Mouse (Mus musculus) midbrain, embryonic 16.5 days (tissue): ENCODE data around the gene Hic2. TPM values are rescaled to one million over a fixed set of nuclear protein-coding genes. Genes with fewer than 3 reads are reported as not detected.
A peak's percentile ranks its signal among the peaks of the same experiment; 100 is the strongest.

Experiments
- ATAC-seq: fragments of 200-750 bp; cut with Nextera tagmentation; 2 replicates; pipeline ENCODE4 v1.8.0; 2017; ENCODE audit warnings: moderate TSS enrichment
- H3K27ac ChIP-seq: fragments of 300-500 bp; sonication (generic); 2 replicates; pipeline ENCODE4 v1.5.1; 2014; ENCODE audit warnings: mild to moderate bottlenecking, low read length, mixed read lengths
- H3K27me3 ChIP-seq: fragments of 300-500 bp; sonication (generic); 2 replicates; pipeline ENCODE4 v1.6.1; 2014; ENCODE audit warnings: low read depth, low read length, mixed read lengths; ENCODE audit not compliant: control insufficient read depth, insufficient read depth
- H3K36me3 ChIP-seq: fragments of 300-500 bp; sonication (generic); 2 replicates; pipeline ENCODE4 v1.6.1; 2014; ENCODE audit warnings: mild to moderate bottlenecking, low read length, moderate library complexity, mixed read lengths; ENCODE audit not compliant: control insufficient read depth, insufficient read depth
- H3K4me1 ChIP-seq: fragments of 300-500 bp; sonication (generic); 2 replicates; pipeline ENCODE4 v1.6.1; 2014; ENCODE audit warnings: mild to moderate bottlenecking, low read length, mixed read lengths; ENCODE audit not compliant: control insufficient read depth, insufficient read depth
- H3K4me2 ChIP-seq: fragments of 300-500 bp; sonication (generic); 2 replicates; pipeline ENCODE4 v1.6.1; 2014; ENCODE audit warnings: mild to moderate bottlenecking, low read length, mixed read lengths
- H3K4me3 ChIP-seq: fragments of 300-500 bp; sonication (generic); 2 replicates; pipeline ENCODE4 v1.5.1; 2014; ENCODE audit warnings: low read depth, mild to moderate bottlenecking, low read length, moderate library complexity, mixed read lengths
- H3K9ac ChIP-seq: fragments of 300-500 bp; sonication (generic); 2 replicates; pipeline ENCODE4 v1.6.1; 2014; ENCODE audit warnings: low read depth, low read length, mixed read lengths
- H3K9me3 ChIP-seq: fragments of 300-500 bp; sonication (generic); replicated peaks from 2 replicates; pipeline ENCODE4 v1.6.1; 2014; ENCODE audit warnings: mild to moderate bottlenecking, low read length, mixed read lengths; ENCODE audit not compliant: control insufficient read depth, poor library complexity, severe bottlenecking
- WGBS: fragments of 180-500 bp; shearing (Covaris S2); extraction: QIAGEN DNeasy Blood & Tissue Kit; methylation state at CpG from one replicate; pipeline ENCODE4 v1.1.7; 2014; 5-methylcytosine and 5-hydroxymethylcytosine counted together
- polyA plus RNA-seq: library from polyadenylated mRNA; unstranded; fragments of >200 nt; fragmentation: Nextera tagmentation; extraction: Ambion mirVana; gene quantifications from 2 replicates; pipeline ENCODE4 v1.2.1, GENCODE M21; 2015

Hic2 gene
- polyA plus RNA-seq, result 7.6 and 9.5 TPM in 2 replicates

- peak within 1 kb of the TSS; percentile 93 for H3K4me3 ChIP-seq
These were observed at the start of gene Hic2 for GRCm38 (mm10) chr16:17232794-17233701. Gene Hic2 (plus strand): TSS chr16:17233572.

GRCm38 (mm10) chr16:17185475-17185874 lies 47.9 kb upstream of the Hic2 start:
- H3K4me2 ChIP-seq, result no peak overlapping the region
- no peaks in the 10 kb centered on the region for H3K9me3 ChIP-seq
- no peak overlapping the region for H3K4me3 ChIP-seq
- no peaks in the 10 kb centered on the region for H3K36me3 ChIP-seq
- no peak for ATAC-seq
- H3K27ac ChIP-seq, result no peak overlapping the region
- H3K4me1 ChIP-seq, result no peaks in the 10 kb centered on the region
- H3K9ac ChIP-seq, result no peak overlapping the region
- no peaks in the 10 kb centered on the region for H3K27me3 ChIP-seq

More at GRCm38 (mm10) chr16:17232794-17233701, at the start of gene Hic2:
- Histone ChIP-seq H3K27me3 (no peaks in the 10 kb centered on the region; the same call in 1 of the 2 replicates), H3K9ac (peak within 1 kb of the TSS; percentile 95), H3K4me1 (peaks cover 32% of the 10 kb centered on the region), H3K36me3 (no peaks in the 10 kb centered on the region), H3K4me2 (peak within 1 kb of the TSS; percentile 88), H3K27ac (peak within 1 kb of the TSS; percentile 92), H3K9me3 (no peaks in the 10 kb centered on the region)
- WGBS, result under 1% methylated on average over 58 of the region's 59 CpGs
- ATAC-seq, result peak; percentile 96

GRCm38 (mm10) chr16:17193823-17194222 lies 39.5 kb upstream of the Hic2 start:
- no peak overlapping the region for H3K4me2 ChIP-seq
- no peak for ATAC-seq
- H3K27ac ChIP-seq, result no peak overlapping the region
- H3K4me3 ChIP-seq, result no peak overlapping the region
- no peaks in the 10 kb centered on the region for H3K27me3 ChIP-seq
- H3K36me3 ChIP-seq, result no peaks in the 10 kb centered on the region
- H3K4me1 ChIP-seq, result peaks cover 4% of the 10 kb centered on the region; the same call in 1 of the 2 replicates
- H3K9me3 ChIP-seq, result no peaks in the 10 kb centered on the region
- no peak overlapping the region for H3K9ac ChIP-seq
- WGBS, result 97% methylated on average over 4 of the region's 4 CpGs

- Histone ChIP-seq H3K4me3 (peak overlapping the region; percentile 70), H3K27me3 (no peaks in the 10 kb centered on the region), H3K9ac (peak overlapping the region; percentile 98), H3K4me2 (peak overlapping the region; percentile 76), H3K36me3 (no peaks in the 10 kb centered on the region), H3K4me1 (peaks cover 19% of the 10 kb centered on the region), H3K27ac (peak overlapping the region; percentile 79), H3K9me3 (no peaks in the 10 kb centered on the region)
- 10% methylated on average over 24 of the region's 24 CpGs for WGBS
- peak; percentile 13 for ATAC-seq
These were observed 33.0 kb upstream of the Hic2 start for GRCm38 (mm10) chr16:17200121-17200952.

- WGBS, result under 1% methylated on average over 63 of the region's 72 CpGs
- Histone ChIP-seq H3K27me3 (no peaks in the 10 kb centered on the region), H3K9ac (peak overlapping the region; percentile 98), H3K36me3 (no peaks in the 10 kb centered on the region), H3K4me3 (peak overlapping the region; percentile 70), H3K9me3 (no peaks in the 10 kb centered on the region), H3K4me2 (peak overlapping the region; percentile 76), H3K27ac (peak overlapping the region; percentile 79), H3K4me1 (peaks cover 17% of the 10 kb centered on the region)
- ATAC-seq, result peak; percentile 91
These were observed 32.2 kb upstream of the Hic2 start for GRCm38 (mm10) chr16:17200953-17201707.

GRCm38 (mm10) chr16:17201977-17202376 lies 31.4 kb upstream of the Hic2 start:
- WGBS, result 59% methylated on average over 2 of the region's 2 CpGs
- Histone ChIP-seq H3K27ac (no peak overlapping the region), H3K4me2 (no peak overlapping the region), H3K9ac (no peak overlapping the region), H3K27me3 (no peaks in the 10 kb centered on the region), H3K36me3 (no peaks in the 10 kb centered on the region), H3K4me3 (no peak overlapping the region), H3K9me3 (no peaks in the 10 kb centered on the region), H3K4me1 (peaks cover 15% of the 10 kb centered on the region)
- ATAC-seq, result peak; percentile 52

- peaks cover 15% of the 10 kb centered on the region for H3K4me1 ChIP-seq
- H3K36me3 ChIP-seq, result no peaks in the 10 kb centered on the region
- H3K4me3 ChIP-seq, result peak within 1 kb of the TSS; percentile 70
- 84% methylated on average over 1 of the region's 1 CpGs for WGBS
- peak within 1 kb of the TSS; percentile 98 for H3K9ac ChIP-seq
- no peak for ATAC-seq
- peak within 1 kb of the TSS; percentile 76 for H3K4me2 ChIP-seq
- H3K27ac ChIP-seq, result peak within 1 kb of the TSS; percentile 79
- H3K27me3 ChIP-seq, result no peaks in the 10 kb centered on the region
- H3K9me3 ChIP-seq, result no peaks in the 10 kb centered on the region
These were observed 30.8 kb upstream of the Hic2 start, which contains the start of gene Ube2l3 for GRCm38 (mm10) chr16:17202549-17202948. Gene Ube2l3 (minus strand): TSS chr16:17202649.

GRCm38 (mm10) chr16:17204990-17205389 lies 28.4 kb upstream of the Hic2 start:
- Histone ChIP-seq H3K4me1 (peaks cover 10% of the 10 kb centered on the region), H3K4me2 (no peak overlapping the region), H3K9me3 (no peaks in the 10 kb centered on the region), H3K4me3 (no peak overlapping the region), H3K9ac (no peak overlapping the region), H3K27me3 (no peaks in the 10 kb centered on the region), H3K27ac (no peak overlapping the region), H3K36me3 (no peaks in the 10 kb centered on the region)
- 2% methylated on average over 6 of the region's 6 CpGs for WGBS
- no peak for ATAC-seq
